22 mouse cellular contexts compared by ENCODE assay signal in genomic region chr2:12085492-12085891, GRCm38 (mm10).
"Had no signal": no experiment of that assay in that cellular context is flagged by ENCODE, and none has a peak within 500 bp of the region (broad histone marks: within the 10 kb centered on the region; RNA-seq: fewer than 3 reads in every experiment).

No protein-coding gene starts in this region.

- DNase-seq: liver, embryonic 13.5 days; liver, postnatal 0 days; lung, adult 2 months; lung, postnatal 14 days; lung, postnatal 4 days; retina, postnatal 1 day; right cerebral cortex, adult 18-20 months; right cerebral cortex, postnatal 25 days; right cerebral cortex, postnatal 4 days; spleen, adult 18-20 months; thymus, adult 18-20 months; thymus, postnatal 14 days; thymus, postnatal 36 days had no signal

- H3K4me3 ChIP-seq: liver, embryonic 13.5 days; liver, embryonic 15.5 days; lung, embryonic 15.5 days; midbrain, embryonic 10.5 days; midbrain, embryonic 13.5 days; myocyte; neural tube, embryonic 13.5 days; neural tube, embryonic 15.5 days had no signal

- ATAC-seq: liver, postnatal 0 days; lung, postnatal 0 days; midbrain, embryonic 13.5 days; midbrain, embryonic 16.5 days had no signal

- H3K27ac ChIP-seq: liver, embryonic 13.5 days; liver, embryonic 15.5 days; lung, embryonic 15.5 days; midbrain, embryonic 10.5 days; midbrain, embryonic 13.5 days; neural tube, embryonic 13.5 days; neural tube, embryonic 15.5 days had no signal

- H3K36me3 ChIP-seq: liver, embryonic 13.5 days; liver, embryonic 15.5 days; lung, embryonic 15.5 days; midbrain, embryonic 10.5 days; midbrain, embryonic 13.5 days; neural tube, embryonic 13.5 days; neural tube, embryonic 15.5 days had no signal

- H3K9ac ChIP-seq: liver, embryonic 13.5 days; liver, embryonic 15.5 days; liver, postnatal 0 days; lung, embryonic 15.5 days; midbrain, embryonic 13.5 days; neural tube, embryonic 13.5 days; neural tube, embryonic 15.5 days had no signal

- H3K9me3 ChIP-seq: liver, embryonic 13.5 days; liver, embryonic 15.5 days; lung, embryonic 15.5 days; midbrain, embryonic 10.5 days; midbrain, embryonic 13.5 days; neural tube, embryonic 13.5 days; neural tube, embryonic 15.5 days had no signal

- H3K27me3 ChIP-seq: liver, embryonic 13.5 days; liver, embryonic 15.5 days; lung, embryonic 15.5 days; midbrain, embryonic 13.5 days; neural tube, embryonic 13.5 days; neural tube, embryonic 15.5 days had no signal

- H3K4me1 ChIP-seq: liver, embryonic 13.5 days; liver, embryonic 15.5 days; lung, embryonic 15.5 days; midbrain, embryonic 10.5 days; midbrain, embryonic 13.5 days; neural tube, embryonic 13.5 days; neural tube, embryonic 15.5 days had no signal
